Mouse (Mus musculus) heart, postnatal 0 days (tissue): Measurements from ENCODE around the gene Pcbp3.

Experiments used
- CTCF ChIP-seq: IDR thresholded peaks from 2 replicates; pipeline ENCODE4 v1.5.1; 2016; ENCODE audit warnings: antibody characterized with exemption, control low read depth, low read depth
- EP300 ChIP-seq: IDR thresholded peaks from 2 replicates; pipeline ENCODE4 v1.6.1; 2016; ENCODE audit warnings: antibody characterized with exemption, low read depth

DNA sequence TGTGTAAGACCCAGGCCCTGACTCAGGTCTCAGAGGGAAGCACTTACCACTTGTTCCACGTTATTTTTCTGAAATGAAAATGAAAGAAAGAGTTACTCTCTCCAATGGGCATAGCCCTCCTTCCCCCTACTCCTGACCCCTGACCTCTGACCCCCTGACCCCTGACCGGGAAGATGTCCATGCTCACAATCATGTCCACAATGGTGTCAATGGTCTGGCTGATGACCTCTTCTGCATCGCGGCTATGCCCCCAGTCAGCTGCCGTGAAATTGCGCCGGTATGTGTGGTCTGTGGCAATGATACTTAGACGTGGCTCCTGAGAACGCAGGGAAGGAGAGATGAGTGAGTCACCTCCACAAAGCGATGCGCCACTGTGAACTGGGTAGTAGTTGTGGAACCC, 240.5 kb downstream of the Pcbp3 start:
- TF ChIP-seq EP300, result no peak
- no peak for TF ChIP-seq CTCF
